23 mouse cellular contexts compared by ENCODE assay signal in the genomic region with DNA sequence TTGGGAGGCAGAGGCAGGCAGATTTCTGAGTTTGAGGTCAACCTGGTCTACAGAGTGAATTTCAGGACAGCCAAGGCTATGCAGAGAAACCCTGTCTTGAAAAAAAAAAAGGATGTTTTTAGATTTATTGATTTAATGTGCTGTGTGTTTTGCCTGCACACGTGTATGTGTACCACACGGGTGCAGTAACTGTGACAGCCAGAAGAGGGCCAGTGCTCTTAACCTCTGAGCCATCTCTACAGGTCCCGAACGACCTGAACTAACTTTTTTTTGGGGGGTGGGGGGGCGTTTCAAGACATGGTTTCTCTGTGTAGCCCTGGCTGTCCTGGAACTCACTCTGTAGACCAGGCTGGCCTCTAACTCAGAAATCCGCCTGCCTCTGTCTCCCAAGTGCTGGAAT. TPM values are rescaled to one million over a fixed set of nuclear protein-coding genes. Genes with fewer than 3 reads are reported as not detected.
"Had no signal": no experiment of that assay in that cellular context is flagged by ENCODE, and none has a peak within 500 bp of the region (broad histone marks: within the 10 kb centered on the region; RNA-seq: fewer than 3 reads in every experiment).

No protein-coding gene starts in this region.

RNA-seq across cellular contexts. Expression of a gene that starts 7.5 kb away (rescaled TPM):
- total RNA-seq: gastrocnemius, adult 2 months; gastrocnemius, postnatal 10 days; gastrocnemius, postnatal 25 days; gastrocnemius, postnatal 4 days; granulocyte monocyte progenitor cell, adult 5-6 weeks; heart, adult 2 months; heart, postnatal 36 days; hematopoietic stem cell, adult 5-6 weeks; layer of hippocampus, adult 18-20 months; layer of hippocampus, postnatal 10 days; layer of hippocampus, postnatal 25 days; left cerebral cortex, adult 2 months; left cerebral cortex, postnatal 36 days had no signal
- polyA plus RNA-seq: heart, embryonic 11.5 days; limb, embryonic 12.5 days; liver, embryonic 11.5 days; liver, embryonic 13.5 days had no signal

RNA-seq across cellular contexts. Expression of a gene that starts 14.5 kb away (rescaled TPM):
- total RNA-seq: gastrocnemius, adult 2 months; gastrocnemius, postnatal 10 days; gastrocnemius, postnatal 25 days; gastrocnemius, postnatal 4 days; granulocyte monocyte progenitor cell, adult 5-6 weeks; heart, postnatal 36 days; hematopoietic stem cell, adult 5-6 weeks; hindbrain, postnatal 0 days; layer of hippocampus, adult 18-20 months; layer of hippocampus, postnatal 25 days; left cerebral cortex, postnatal 14 days; left cerebral cortex, postnatal 36 days had no signal
- polyA plus RNA-seq: heart, embryonic 15.5 days; hindbrain, embryonic 11.5 days; hindbrain, embryonic 13.5 days; hindbrain, embryonic 15.5 days; limb, embryonic 12.5 days had no signal
